Mouse (Mus musculus) forebrain, embryonic 16.5 days (tissue): ENCODE measurements at regions not wholly inside any gene's neighbourhood (a gene's known extent, or its start where the extent isn't known, plus 50 kb on each side); places are given as distances from the start of the nearest gene placed in this dataset.

ENCODE experiments used
- ATAC-seq: fragments of 200-750 bp; cut with Nextera tagmentation; 2 replicates; pipeline ENCODE4 v1.8.0; 2017; ENCODE audit warnings: mild to moderate bottlenecking, moderate library complexity
- H3K27ac ChIP-seq: fragments of 300-500 bp; sonication (generic); 2 replicates; pipeline ENCODE4 v1.5.1; 2014; ENCODE audit warnings: low read length, control low read depth
- H3K27me3 ChIP-seq: fragments of 300-500 bp; sonication (generic); replicated peaks from 2 replicates; pipeline ENCODE4 v1.6.1; 2014; ENCODE audit warnings: low read length; ENCODE audit not compliant: control insufficient read depth, insufficient read depth
- H3K36me3 ChIP-seq: fragments of 300-500 bp; sonication (generic); 2 replicates; pipeline ENCODE4 v1.6.1; 2014; ENCODE audit not compliant: control insufficient read depth, insufficient read depth
- H3K4me1 ChIP-seq: fragments of 300-500 bp; sonication (generic); replicated peaks from 2 replicates; pipeline ENCODE4 v1.6.1; 2014; ENCODE audit warnings: low read length; ENCODE audit not compliant: control insufficient read depth, insufficient read depth
- H3K4me2 ChIP-seq: fragments of 300-500 bp; sonication (generic); 2 replicates; pipeline ENCODE4 v1.6.1; 2014; ENCODE audit warnings: mild to moderate bottlenecking, low read length, control low read depth
- H3K4me3 ChIP-seq: fragments of 300-500 bp; sonication (generic); replicated peaks from 2 replicates; pipeline ENCODE4 v1.5.1; 2014; ENCODE audit warnings: mild to moderate bottlenecking, low read length, control low read depth
- H3K9ac ChIP-seq: fragments of 300-500 bp; sonication (generic); replicated peaks from 2 replicates; pipeline ENCODE4 v1.6.1; 2014; ENCODE audit warnings: low read depth, low read length, control low read depth
- H3K9me3 ChIP-seq: fragments of 300-500 bp; sonication (generic); 2 replicates; pipeline ENCODE4 v1.6.1; 2016; ENCODE audit warnings: low read length; ENCODE audit not compliant: control insufficient read depth
- WGBS: fragments of 180-500 bp; shearing (Covaris S2); extraction: QIAGEN DNeasy Blood & Tissue Kit; methylation state at CpG from one replicate; pipeline ENCODE4 v1.1.7; 2014; 5-methylcytosine and 5-hydroxymethylcytosine counted together

- H3K36me3 ChIP-seq, result no peaks in the 10 kb centered on the region
- WGBS, result 91% methylated on average over 3 of the region's 3 CpGs
- H3K27me3 ChIP-seq, result no peaks in the 10 kb centered on the region
- H3K9me3 ChIP-seq, result no peaks in the 10 kb centered on the region
- H3K9ac ChIP-seq, result no peak overlapping the region
- H3K4me3 ChIP-seq, result no peak overlapping the region
- H3K27ac ChIP-seq, result no peak overlapping the region
- no peak overlapping the region for H3K4me2 ChIP-seq
- no peak for ATAC-seq
- H3K4me1 ChIP-seq, result peaks cover 2% of the 10 kb centered on the region; the same call in 1 of the 2 replicates
These were observed 107.8 kb upstream of the F13a1 start for GRCm38 (mm10) chr13:37157808-37158207.

- 6% methylated on average over 4 of the region's 4 CpGs for WGBS
- H3K4me2 ChIP-seq, result no peak overlapping the region
These were observed 101.9 kb upstream of the F13a1 start for GRCm38 (mm10) chr13:37151835-37152516.

DNA sequence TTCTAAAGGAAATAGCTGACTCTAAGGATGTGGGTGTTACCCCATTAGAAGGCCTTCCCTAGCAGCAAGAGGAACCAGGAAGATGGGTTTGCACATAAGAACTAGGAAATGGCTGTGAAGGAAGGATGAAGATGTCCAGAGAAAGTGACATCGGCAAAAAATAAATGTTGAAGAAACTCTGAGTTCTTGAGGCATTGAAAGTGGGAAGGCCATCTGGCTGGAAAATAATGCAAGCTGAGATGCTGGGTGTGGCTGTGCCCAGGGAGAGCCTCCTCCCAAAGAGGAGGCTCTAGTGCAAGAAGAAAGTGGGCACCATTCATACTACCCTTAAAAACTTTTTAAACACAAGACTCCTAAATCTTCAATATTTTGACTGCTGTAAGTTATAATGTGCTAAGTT lies 99.9 kb upstream of the F13a1 start:
- 96% methylated on average over 1 of the region's 1 CpGs for WGBS
- Histone ChIP-seq H3K9ac (no peak overlapping the region), H3K27me3 (no peaks in the 10 kb centered on the region), H3K27ac (no peak overlapping the region), H3K36me3 (no peaks in the 10 kb centered on the region), H3K4me3 (no peak overlapping the region), H3K4me1 (peaks cover 16% of the 10 kb centered on the region), H3K4me2 (no peak overlapping the region), H3K9me3 (no peaks in the 10 kb centered on the region)
- no peak for ATAC-seq

More at GRCm38 (mm10) chr13:37151835-37152516, 101.9 kb upstream of the F13a1 start:
- peak; percentile 79 for ATAC-seq
- H3K4me3 ChIP-seq, result no peak overlapping the region
- H3K27me3 ChIP-seq, result no peaks in the 10 kb centered on the region
- H3K27ac ChIP-seq, result no peak overlapping the region
- peaks cover 16% of the 10 kb centered on the region for H3K4me1 ChIP-seq
- no peak overlapping the region for H3K9ac ChIP-seq
- H3K9me3 ChIP-seq, result no peaks in the 10 kb centered on the region
- no peaks in the 10 kb centered on the region for H3K36me3 ChIP-seq

DNA sequence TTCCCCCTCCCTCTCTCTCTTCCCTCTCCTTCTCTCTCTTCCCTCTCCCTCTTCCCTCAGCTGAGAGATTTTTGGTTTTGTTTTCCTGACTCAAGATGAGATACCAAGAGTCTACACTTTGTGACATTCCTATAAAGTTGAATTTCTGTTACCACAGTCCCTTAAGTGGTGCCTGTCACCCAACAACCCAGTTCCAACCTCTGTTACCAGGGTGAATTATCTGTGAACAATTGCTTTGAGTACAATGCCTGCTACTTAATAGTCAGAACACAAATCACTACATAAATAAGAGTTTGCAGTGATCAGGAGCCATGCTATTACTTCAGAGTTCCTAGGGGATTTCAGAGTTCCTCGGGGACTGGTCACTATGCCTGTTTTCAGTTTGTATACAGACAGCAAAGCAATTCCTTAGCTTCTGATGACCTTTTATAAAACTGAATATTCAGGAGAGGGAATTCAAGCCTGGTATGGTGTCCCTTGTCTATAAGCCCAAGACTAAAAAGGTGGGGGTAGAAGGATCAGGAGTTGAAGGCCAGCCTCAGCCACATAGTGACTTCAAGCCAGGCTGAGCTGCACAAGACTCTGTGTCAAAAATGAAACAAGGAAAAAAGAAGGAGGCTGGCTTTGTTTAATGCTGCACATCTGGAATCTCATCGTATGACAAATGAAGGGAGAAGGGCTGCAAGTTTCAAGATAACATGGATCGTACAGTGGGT lies 99.2 kb upstream of the F13a1 start:
- Histone ChIP-seq H3K4me2 (no peak overlapping the region), H3K4me1 (peaks cover 16% of the 10 kb centered on the region), H3K9ac (no peak overlapping the region), H3K36me3 (no peaks in the 10 kb centered on the region), H3K4me3 (no peak overlapping the region), H3K27me3 (no peaks in the 10 kb centered on the region), H3K27ac (no peak overlapping the region), H3K9me3 (no peaks in the 10 kb centered on the region)
- no peak for ATAC-seq
- WGBS, result 59% methylated on average over 3 of the region's 3 CpGs

- Histone ChIP-seq H3K9me3 (no peaks in the 10 kb centered on the region), H3K27me3 (no peaks in the 10 kb centered on the region), H3K27ac (no peak overlapping the region), H3K4me3 (no peak overlapping the region), H3K4me1 (peaks cover 16% of the 10 kb centered on the region), H3K4me2 (no peak overlapping the region), H3K36me3 (no peaks in the 10 kb centered on the region), H3K9ac (no peak overlapping the region)
- no peak for ATAC-seq
- 86% methylated on average over 1 of the region's 1 CpGs for WGBS
These were observed 98.6 kb upstream of the F13a1 start for GRCm38 (mm10) chr13:37148627-37149026.

GRCm38 (mm10) chr13:37147790-37148189 lies 97.7 kb upstream of the F13a1 start:
- no peaks in the 10 kb centered on the region for H3K36me3 ChIP-seq
- H3K4me2 ChIP-seq, result no peak overlapping the region
- no peak overlapping the region for H3K27ac ChIP-seq
- H3K27me3 ChIP-seq, result no peaks in the 10 kb centered on the region
- H3K4me1 ChIP-seq, result peaks cover 16% of the 10 kb centered on the region
- 90% methylated on average over 8 of the region's 8 CpGs for WGBS
- H3K9me3 ChIP-seq, result no peaks in the 10 kb centered on the region
- ATAC-seq, result no peak
- H3K4me3 ChIP-seq, result no peak overlapping the region
- H3K9ac ChIP-seq, result no peak overlapping the region

- H3K4me2 ChIP-seq, result no peak overlapping the region
- H3K4me1 ChIP-seq, result no peaks in the 10 kb centered on the region
- H3K9me3 ChIP-seq, result no peaks in the 10 kb centered on the region
- no peak for ATAC-seq
- WGBS, result 89% methylated on average over 2 of the region's 2 CpGs
- H3K36me3 ChIP-seq, result no peaks in the 10 kb centered on the region
- no peaks in the 10 kb centered on the region for H3K27me3 ChIP-seq
- no peak overlapping the region for H3K4me3 ChIP-seq
- H3K9ac ChIP-seq, result no peak overlapping the region
- H3K27ac ChIP-seq, result no peak overlapping the region
These were observed 92.8 kb upstream of the F13a1 start for GRCm38 (mm10) chr13:37142812-37143211.

DNA sequence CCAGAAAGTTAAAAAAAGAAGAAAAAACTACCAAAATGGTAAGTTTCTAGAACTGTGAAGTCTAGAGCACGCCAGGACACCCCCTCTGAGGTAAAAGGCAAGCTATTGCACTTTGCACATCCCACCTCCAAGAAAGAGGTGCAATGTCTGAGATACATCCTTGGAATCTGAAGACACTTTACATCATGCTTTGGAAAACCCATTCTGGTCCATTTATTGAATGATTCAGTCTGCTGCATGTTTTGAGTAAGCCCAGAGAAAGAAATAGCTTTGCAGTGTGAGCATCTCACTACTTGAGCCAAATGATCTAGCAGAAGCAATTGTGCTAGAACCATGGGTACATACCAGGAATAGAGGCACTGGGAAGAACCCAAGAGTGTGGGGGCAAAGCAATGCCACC lies 85.1 kb upstream of the F13a1 start:
- no peaks in the 10 kb centered on the region for H3K36me3 ChIP-seq
- no peak overlapping the region for H3K9ac ChIP-seq
- H3K27me3 ChIP-seq, result no peaks in the 10 kb centered on the region
- H3K27ac ChIP-seq, result no peak overlapping the region
- H3K4me3 ChIP-seq, result no peak overlapping the region
- no peak overlapping the region for H3K4me2 ChIP-seq
- no peaks in the 10 kb centered on the region for H3K4me1 ChIP-seq
- no peaks in the 10 kb centered on the region for H3K9me3 ChIP-seq
- 75% methylated on average over 1 of the region's 1 CpGs for WGBS
- no peak for ATAC-seq

- WGBS, result 81% methylated on average over 2 of the region's 2 CpGs
- no peak for ATAC-seq
- H3K9ac ChIP-seq, result no peak overlapping the region
- no peak overlapping the region for H3K4me3 ChIP-seq
- no peaks in the 10 kb centered on the region for H3K4me1 ChIP-seq
- H3K27ac ChIP-seq, result no peak overlapping the region
- H3K36me3 ChIP-seq, result no peaks in the 10 kb centered on the region
- no peaks in the 10 kb centered on the region for H3K9me3 ChIP-seq
- no peaks in the 10 kb centered on the region for H3K27me3 ChIP-seq
- no peak overlapping the region for H3K4me2 ChIP-seq
These were observed 84.5 kb upstream of the F13a1 start for GRCm38 (mm10) chr13:37134518-37134917.
